Comparison of ENCODE assay signal across 15 mouse cellular contexts in genomic region chr10:25633058-25633614, GRCm38 (mm10).
DNase-seq lines count a peak whose midpoint lies in the region; ATAC-seq lines count a peak whose summit lies in the region.
"Had no signal": no experiment of that assay in that cellular context is flagged by ENCODE, and none has a peak within 500 bp of the region (broad histone marks: within the 10 kb centered on the region; RNA-seq: fewer than 3 reads in every experiment).

No protein-coding gene starts in this region.

- DNase-seq in hindbrain, embryonic 10.5 days (ENCODE audit: low spot score), result no peak
- DNase-seq in midbrain, embryonic 10.5 days (ENCODE audit: low spot score), result no peak
- no peak for DNase-seq in thymus, adult 18-20 months
- no peak for DNase-seq in adrenal gland, postnatal 36 days
- DNase-seq: adrenal gland, adult 2 months; cerebellum, postnatal 14 days; gastrocnemius, adult 2 months; left cerebral cortex, postnatal 4 days; lung, postnatal 14 days; thymus, adult 2 months had no signal

- no peak overlapping the region for H3K27ac ChIP-seq in hindbrain, embryonic 13.5 days
- no peak overlapping the region for H3K27ac ChIP-seq in hindbrain, embryonic 10.5 days
- no peak overlapping the region for H3K27ac ChIP-seq in midbrain, embryonic 13.5 days
- no peak overlapping the region for H3K27ac ChIP-seq in midbrain, embryonic 10.5 days (replicated peaks)
- H3K27ac ChIP-seq in forebrain, embryonic 16.5 days (ENCODE audit: low read length), result no peak overlapping the region
- H3K27ac ChIP-seq in neural tube, embryonic 15.5 days (replicated peaks), result no peak overlapping the region
- H3K27ac ChIP-seq: gastrocnemius, adult 2 months; liver, embryonic 14.5 days had no signal

- 56% methylated on average over 4 of the region's 4 CpGs for WGBS in hindbrain, embryonic 13.5 days
- WGBS in hindbrain, embryonic 10.5 days, result 88% methylated on average over 4 of the region's 4 CpGs
- WGBS in midbrain, embryonic 13.5 days, result 64% methylated on average over 4 of the region's 4 CpGs
- 87% methylated on average over 4 of the region's 4 CpGs for WGBS in midbrain, embryonic 10.5 days
- 12% methylated on average over 4 of the region's 4 CpGs for WGBS in forebrain, embryonic 16.5 days
- WGBS in neural tube, embryonic 15.5 days, result 30% methylated on average over 4 of the region's 4 CpGs

- H3K4me2 ChIP-seq in hindbrain, embryonic 13.5 days, result no peak overlapping the region
- H3K4me2 ChIP-seq in midbrain, embryonic 13.5 days (replicated peaks), result no peak overlapping the region
- H3K4me2 ChIP-seq in forebrain, embryonic 16.5 days (ENCODE audit: low read length), result no peak overlapping the region
- H3K4me2 ChIP-seq in neural tube, embryonic 15.5 days, result no peak overlapping the region

- no peak overlapping the region for H3K4me3 ChIP-seq in hindbrain, embryonic 13.5 days
- H3K4me3 ChIP-seq in hindbrain, embryonic 10.5 days, result no peak overlapping the region
- no peak overlapping the region for H3K4me3 ChIP-seq in midbrain, embryonic 13.5 days (replicated peaks)
- H3K4me3 ChIP-seq in midbrain, embryonic 10.5 days, result no peak overlapping the region
- H3K4me3 ChIP-seq in forebrain, embryonic 16.5 days (replicated peaks; ENCODE audit: low read length), result no peak overlapping the region
- H3K4me3 ChIP-seq in neural tube, embryonic 15.5 days (replicated peaks), result no peak overlapping the region
- H3K4me3 ChIP-seq: gastrocnemius, adult 2 months had no signal

- H3K4me1 ChIP-seq in hindbrain, embryonic 13.5 days (replicated peaks), result no peaks in the 10 kb centered on the region
- H3K4me1 ChIP-seq in hindbrain, embryonic 10.5 days (replicated peaks), result no peaks in the 10 kb centered on the region
- no peaks in the 10 kb centered on the region for H3K4me1 ChIP-seq in midbrain, embryonic 13.5 days (replicated peaks)
- H3K4me1 ChIP-seq in midbrain, embryonic 10.5 days, result no peaks in the 10 kb centered on the region
- peaks cover 2% of the 10 kb centered on the region; the same call in 1 of the 2 replicates for H3K4me1 ChIP-seq in forebrain, embryonic 16.5 days (replicated peaks; ENCODE audit: control insufficient read depth, insufficient read depth, low read length)
- H3K4me1 ChIP-seq in neural tube, embryonic 15.5 days, result peaks cover 4% of the 10 kb centered on the region; the same call in 1 of the 2 replicates

- 0 out of 2 replicates have a peak, but pooled peaks have one; percentile 36 for ATAC-seq in hindbrain, embryonic 13.5 days (ENCODE audit: low FRiP score)
- peak; percentile 60; the same call in 1 of the 2 replicates for ATAC-seq in midbrain, embryonic 13.5 days
- ATAC-seq in forebrain, embryonic 16.5 days, result peak; percentile 87
- ATAC-seq in neural tube, embryonic 15.5 days (ENCODE audit: low FRiP score), result 0 out of 2 replicates have a peak, but pooled peaks have one; percentile 53

- no peaks in the 10 kb centered on the region for H3K36me3 ChIP-seq in hindbrain, embryonic 13.5 days
- H3K36me3 ChIP-seq in hindbrain, embryonic 10.5 days, result no peaks in the 10 kb centered on the region
- H3K36me3 ChIP-seq in midbrain, embryonic 13.5 days, result no peaks in the 10 kb centered on the region
- H3K36me3 ChIP-seq in midbrain, embryonic 10.5 days, result no peaks in the 10 kb centered on the region
- no peaks in the 10 kb centered on the region for H3K36me3 ChIP-seq in forebrain, embryonic 16.5 days (ENCODE audit: control insufficient read depth, insufficient read depth)
- no peaks in the 10 kb centered on the region for H3K36me3 ChIP-seq in neural tube, embryonic 15.5 days

- H3K9me3 ChIP-seq in hindbrain, embryonic 13.5 days, result no peaks in the 10 kb centered on the region
- H3K9me3 ChIP-seq in hindbrain, embryonic 10.5 days, result no peaks in the 10 kb centered on the region
- H3K9me3 ChIP-seq in midbrain, embryonic 13.5 days, result no peaks in the 10 kb centered on the region
- H3K9me3 ChIP-seq in midbrain, embryonic 10.5 days (replicated peaks), result no peaks in the 10 kb centered on the region
- H3K9me3 ChIP-seq in forebrain, embryonic 16.5 days (ENCODE audit: control insufficient read depth, low read length), result no peaks in the 10 kb centered on the region
- H3K9me3 ChIP-seq in neural tube, embryonic 15.5 days (replicated peaks), result no peaks in the 10 kb centered on the region

- no peaks in the 10 kb centered on the region for H3K27me3 ChIP-seq in hindbrain, embryonic 13.5 days
- no peaks in the 10 kb centered on the region for H3K27me3 ChIP-seq in hindbrain, embryonic 10.5 days (ENCODE audit: insufficient read depth, poor library complexity, severe bottlenecking)
- no peaks in the 10 kb centered on the region for H3K27me3 ChIP-seq in midbrain, embryonic 13.5 days
- no peaks in the 10 kb centered on the region for H3K27me3 ChIP-seq in midbrain, embryonic 10.5 days (ENCODE audit: low read depth, poor library complexity, severe bottlenecking)
- no peaks in the 10 kb centered on the region for H3K27me3 ChIP-seq in forebrain, embryonic 16.5 days (replicated peaks; ENCODE audit: control insufficient read depth, insufficient read depth, low read length)
- H3K27me3 ChIP-seq in neural tube, embryonic 15.5 days (replicated peaks), result no peaks in the 10 kb centered on the region

- H3K9ac ChIP-seq in hindbrain, embryonic 13.5 days, result no peak overlapping the region
- H3K9ac ChIP-seq in midbrain, embryonic 13.5 days (replicated peaks), result no peak overlapping the region
- H3K9ac ChIP-seq in forebrain, embryonic 16.5 days (replicated peaks; ENCODE audit: low read depth, low read length), result no peak overlapping the region
- H3K9ac ChIP-seq in neural tube, embryonic 15.5 days (replicated peaks), result no peak overlapping the region
- H3K9ac ChIP-seq: liver, embryonic 14.5 days had no signal

Comparison
In these comparisons a context has a peak if more than half of its experiments do, and no peak if none do; other contexts are left out.
1. ATAC-seq: peak in every context shown above with its lines; median percentile 87 in forebrain, embryonic 16.5 days; 60 in midbrain, embryonic 13.5 days; 53 in neural tube, embryonic 15.5 days; 36 in hindbrain, embryonic 13.5 days.